ENCODE assay signal across 8 mouse cellular contexts in the genomic region with DNA sequence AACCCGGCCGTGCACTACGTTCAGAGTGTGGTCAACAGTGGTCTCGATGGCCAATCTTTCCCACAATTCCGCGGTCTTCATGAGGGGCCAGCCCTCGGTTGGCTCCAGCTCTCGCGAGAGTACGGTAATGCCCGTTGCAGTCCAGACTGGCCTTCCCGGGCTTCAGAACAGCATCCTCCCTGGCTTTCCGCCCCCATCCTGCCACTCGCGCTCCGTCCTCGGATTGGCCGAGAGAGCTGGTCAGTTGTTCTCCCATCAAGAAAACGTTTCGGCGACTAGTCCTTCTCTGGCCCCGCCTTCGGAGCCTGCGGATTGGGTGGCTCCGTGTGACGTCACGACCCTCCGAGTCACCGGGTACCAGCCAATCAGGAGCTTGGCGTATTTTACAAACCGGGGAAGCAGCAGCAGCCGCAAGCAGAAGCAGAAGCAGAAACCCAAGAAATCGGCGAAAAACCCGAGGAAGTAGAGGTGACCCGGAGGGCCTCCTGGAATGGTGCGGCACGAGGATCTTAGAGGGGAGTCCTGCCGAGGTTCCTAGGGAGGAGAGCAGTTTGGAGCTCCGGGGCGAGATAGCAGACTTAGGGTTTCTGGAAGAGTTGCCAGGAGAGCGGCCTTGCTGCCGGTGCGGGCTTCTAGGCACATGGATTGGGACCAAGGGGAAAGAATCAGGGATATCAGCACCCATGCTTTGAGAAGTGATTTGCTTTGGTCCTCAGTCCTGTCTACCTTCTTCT. TPM values are rescaled to one million over a fixed set of nuclear protein-coding genes. Genes with fewer than 3 reads are reported as not detected.
DNase-seq lines count a peak whose midpoint lies in the region; ATAC-seq lines count a peak whose summit lies in the region.

No protein-coding gene starts in this region.

- no peaks in the 10 kb centered on the region for H3K27me3 ChIP-seq in hindbrain, embryonic 11.5 days (ENCODE audit: control insufficient read depth, insufficient read depth, low read length)

- H3K4me3 ChIP-seq in hindbrain, embryonic 11.5 days (ENCODE audit: low read depth, low read length), result peak overlapping the region; percentile 69

- DNase-seq in MN1 (ENCODE audit: low spot score), result peak; percentile 99
- peak; percentile 99 for DNase-seq in cerebellum, adult 9-11 months
- DNase-seq in frontal cortex, adult 2 months (ENCODE audit: extremely low spot score in 1 of 2, low spot score in 1 of 2), result peak; percentile 95 to 99
- DNase-seq in hindbrain, embryonic 11.5 days (ENCODE audit: low spot score), result peak; percentile 98
- DNase-seq in layer of hippocampus, postnatal 10 days (ENCODE audit: low spot score in 2 of 2), result peak; percentile 98
- peak; percentile 98 for DNase-seq in lung, postnatal 10 days
- DNase-seq in ovary, postnatal 36 days (ENCODE audit: low spot score), result peak; percentile 96
- peak; percentile 97 for DNase-seq in thymus, postnatal 25 days

- ATAC-seq in hindbrain, embryonic 11.5 days (ENCODE audit: low FRiP score), result peak; percentile 99

- WGBS in hindbrain, embryonic 11.5 days, result 0% methylated on average over 44 of the region's 44 CpGs

- no peaks in the 10 kb centered on the region for H3K9me3 ChIP-seq in hindbrain, embryonic 11.5 days (ENCODE audit: control insufficient read depth, low read length)

- H3K27ac ChIP-seq in hindbrain, embryonic 11.5 days (ENCODE audit: low read depth, low read length), result peak overlapping the region; percentile 92

- peak overlapping the region; percentile 84 for H3K4me2 ChIP-seq in hindbrain, embryonic 11.5 days (replicated peaks; ENCODE audit: low read depth, low read length)

- H3K9ac ChIP-seq in hindbrain, embryonic 11.5 days (ENCODE audit: low read depth, low read length), result peak overlapping the region; percentile 82

- 0 out of 2 replicates have a peak, but pooled peaks cover 3% of the 10 kb centered on the region for H3K36me3 ChIP-seq in hindbrain, embryonic 11.5 days (ENCODE audit: control insufficient read depth, insufficient read depth, low read length)

- peaks cover 4% of the 10 kb centered on the region for H3K4me1 ChIP-seq in hindbrain, embryonic 11.5 days (replicated peaks; ENCODE audit: control insufficient read depth, insufficient read depth, low read length)

RNA-seq across cellular contexts. Expression of a gene that starts 0.4 kb away (rescaled TPM):
- polyA plus RNA-seq in frontal cortex, adult 2 months (2012; rRNA removed), result 0.62 and 1.3 TPM in 2 replicates
- 19.1 and 22.9 TPM in 2 replicates for polyA plus RNA-seq in hindbrain, embryonic 11.5 days (2014; fragmentation: Nextera tagmentation; extraction: Ambion mirVana)
- total RNA-seq in layer of hippocampus, postnatal 10 days (2021), result 1 to 10 TPM; 1.4 to 1.7 TPM

RNA-seq across cellular contexts. Expression of a gene that starts 12.8 kb away (rescaled TPM):
- not detected in 2 replicates for polyA plus RNA-seq in frontal cortex, adult 2 months (2012; rRNA removed)
- polyA plus RNA-seq in hindbrain, embryonic 11.5 days (2014; fragmentation: Nextera tagmentation; extraction: Ambion mirVana), result 10.2 and 12.4 TPM in 2 replicates
- under 1 TPM in 1 of 2 experiments, not detected in 1; 0.25 TPM for total RNA-seq in layer of hippocampus, postnatal 10 days (2021)

RNA-seq across cellular contexts. Expression of a gene that starts 18.2 kb away (rescaled TPM):
- polyA plus RNA-seq in frontal cortex, adult 2 months (2012; rRNA removed), result 0.06 TPM in 1 of 2 replicates, not detected in the other
- 1.2 and 3.3 TPM in 2 replicates for polyA plus RNA-seq in hindbrain, embryonic 11.5 days (2014; fragmentation: Nextera tagmentation; extraction: Ambion mirVana)
- total RNA-seq in layer of hippocampus, postnatal 10 days (2021), result 1 to 10 TPM in 1 of 2 experiments, under 1 TPM in 1; 0.39 to 1.1 TPM

RNA-seq across cellular contexts. Expression of a gene that starts 19.8 kb away (rescaled TPM):
- polyA plus RNA-seq in frontal cortex, adult 2 months (2012; rRNA removed), result 0.69 and 0.90 TPM in 2 replicates
- polyA plus RNA-seq in hindbrain, embryonic 11.5 days (2014; fragmentation: Nextera tagmentation; extraction: Ambion mirVana), result 17.2 and 20.9 TPM in 2 replicates
- total RNA-seq in layer of hippocampus, postnatal 10 days (2021), result 10 to 100 TPM in 1 of 2 experiments, 1 to 10 TPM in 1; 9.1 to 13.2 TPM

RNA-seq across cellular contexts. Expression of a gene that starts 45.1 kb away (rescaled TPM):
- 5.8 and 10.6 TPM in 2 replicates for polyA plus RNA-seq in frontal cortex, adult 2 months (2012; rRNA removed)
- 93.2 and 95.2 TPM in 2 replicates for polyA plus RNA-seq in hindbrain, embryonic 11.5 days (2014; fragmentation: Nextera tagmentation; extraction: Ambion mirVana)
- 100 to 1,000 TPM; 234 TPM for total RNA-seq in layer of hippocampus, postnatal 10 days (2021)

Comparison
In these comparisons a context has a peak if more than half of its experiments do, and no peak if none do; other contexts are left out.
1. Peak in every context shown above with its lines: DNase-seq, ATAC-seq, H3K4me3 ChIP-seq and H3K27ac ChIP-seq.
2. RNA of a gene that starts 12.8 kb away (polyA plus RNA-seq): 10.2 to 12.4 TPM in hindbrain, embryonic 11.5 days; not detected in frontal cortex, adult 2 months; every median in the first group is over 10 times any median in the second.